Mouse (Mus musculus): Measurements from ENCODE around the gene Klf6.

The Klf6 gene

GRCm38 (mm10) chr13:5899021-5899420 is 37.7 kb downstream of the Klf6 start:
- DNase-seq (ENCODE audit: low spot score in 2 of 2): no peak

DNA sequence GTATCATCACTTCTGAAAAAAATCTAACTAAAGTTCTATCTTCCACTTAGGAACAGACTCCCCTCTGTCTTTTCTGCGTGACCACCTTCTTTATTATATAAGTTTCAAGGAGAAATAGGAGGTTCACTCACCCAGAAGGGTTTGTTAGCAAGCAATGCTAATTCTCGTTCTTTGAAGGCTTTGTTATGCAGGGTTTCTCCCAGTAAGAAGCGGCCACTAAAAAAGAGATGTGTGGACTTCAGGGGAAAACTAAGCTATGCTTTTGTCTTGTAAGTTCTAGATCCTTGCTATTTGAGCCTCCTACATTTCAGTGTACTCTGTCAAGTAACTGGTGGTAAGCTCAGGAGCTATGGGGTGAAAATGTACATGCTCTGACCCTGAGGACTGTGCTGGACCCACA is 38.4 kb downstream of the Klf6 start:
- no peak for DNase-seq (ENCODE audit: low spot score in 2 of 2)

DNA sequence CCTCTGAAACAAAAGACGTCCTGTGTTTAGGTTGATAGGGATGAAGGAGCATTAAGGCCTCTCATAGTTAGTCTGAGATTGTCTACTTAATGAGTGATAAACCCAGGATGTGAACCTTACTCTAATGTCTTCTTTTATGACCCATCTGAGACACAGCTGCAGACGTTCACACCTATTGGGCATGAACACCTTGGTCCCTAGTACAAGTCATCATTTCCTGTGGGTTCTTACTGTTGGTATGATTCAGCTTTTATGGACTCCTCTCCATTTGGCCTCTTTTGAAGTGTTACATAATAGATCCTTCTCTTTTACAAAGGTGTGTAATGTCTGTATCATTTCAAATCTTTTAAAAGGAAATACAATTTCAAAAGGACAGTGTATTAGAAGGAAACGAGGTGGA is 51.9 kb downstream of the Klf6 start:
- no peak for DNase-seq (ENCODE audit: low spot score in 2 of 2)

DNA sequence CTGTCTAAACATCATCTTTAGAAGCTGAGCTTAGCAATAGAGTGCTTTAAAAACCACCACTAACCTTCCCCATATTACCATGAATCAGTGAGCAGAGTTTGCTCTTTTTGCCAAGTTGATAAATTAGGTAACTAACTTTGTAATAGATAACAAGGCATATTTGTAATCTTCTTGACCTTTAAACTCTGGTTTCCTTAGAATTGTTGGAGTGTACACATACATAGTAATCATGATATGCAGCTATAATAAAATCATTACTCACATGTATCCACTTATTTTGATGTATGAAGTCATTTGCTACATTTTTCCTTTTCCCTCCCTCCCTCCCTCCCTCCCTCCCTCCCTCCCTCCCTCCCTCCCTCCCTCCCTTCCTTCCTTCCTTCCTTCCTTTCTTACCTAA is 56.1 kb downstream of the Klf6 start:
- DNase-seq (ENCODE audit: low spot score in 2 of 2): no peak

DNA sequence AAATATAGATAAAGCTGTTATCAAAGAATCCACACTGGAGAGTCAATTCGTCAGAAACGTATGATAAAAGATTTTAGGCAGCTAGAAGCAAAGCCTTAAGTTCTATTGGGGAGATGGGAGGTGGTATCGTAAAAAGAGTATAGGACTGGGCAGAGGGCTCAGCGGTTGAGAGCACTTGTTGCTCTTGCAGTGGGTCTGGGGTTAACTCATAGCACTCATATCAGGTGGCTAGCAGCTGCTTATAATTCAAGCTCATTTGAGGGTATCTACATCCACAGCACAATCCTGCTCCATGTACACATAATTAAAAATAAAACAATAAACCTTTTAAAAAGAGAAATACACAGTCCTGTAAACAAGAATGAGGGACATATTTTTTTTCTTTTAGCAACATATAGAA is 58.7 kb downstream of the Klf6 start:
- DNase-seq (ENCODE audit: low spot score in 2 of 2): no peak
